Comparison of ENCODE assay signal across 13 mouse cellular contexts in the genomic region with DNA sequence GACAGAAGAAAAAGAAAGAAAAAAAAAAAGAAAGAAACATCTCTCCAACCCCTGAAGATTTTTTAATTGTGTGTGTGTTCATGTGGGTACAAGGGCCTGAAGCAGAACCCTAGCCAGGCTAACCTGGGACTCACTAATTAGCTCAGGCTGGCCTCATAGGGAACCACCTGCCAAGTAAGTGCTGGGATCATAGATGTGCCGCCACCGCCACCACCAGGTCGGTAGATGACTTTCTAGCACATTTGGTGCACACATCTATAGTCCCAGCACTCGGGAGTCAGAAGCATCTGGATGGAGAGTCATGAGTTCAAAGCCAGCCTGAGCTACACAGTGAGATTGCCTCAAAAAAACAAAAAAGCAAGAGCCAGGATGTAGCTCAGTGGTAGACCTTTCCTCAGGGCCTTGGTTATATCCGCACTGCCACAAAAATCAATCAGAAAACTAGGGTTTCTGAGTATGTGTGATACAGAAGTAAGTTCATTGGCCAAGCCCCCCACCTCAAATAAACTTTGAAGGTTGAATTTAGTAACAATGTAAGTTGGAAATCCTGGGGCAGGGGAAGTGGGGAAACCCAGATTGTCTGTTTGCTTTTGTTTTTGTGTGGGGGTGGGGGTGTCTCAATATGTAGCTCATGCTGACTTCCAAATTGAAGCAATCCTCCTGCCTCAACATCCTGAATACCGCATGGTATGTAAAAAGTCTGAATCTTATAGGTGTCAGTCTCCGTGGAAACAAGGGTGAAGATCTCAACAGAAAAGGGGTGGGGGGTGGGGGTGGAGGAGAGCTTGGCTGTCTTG. TPM values are rescaled to one million over a fixed set of nuclear protein-coding genes. Genes with fewer than 3 reads are reported as not detected.
"Had no signal": no experiment of that assay in that cellular context is flagged by ENCODE, and none has a peak within 500 bp of the region (broad histone marks: within the 10 kb centered on the region; RNA-seq: fewer than 3 reads in every experiment).

No protein-coding gene starts in this region.

- H3K36me3 ChIP-seq: midbrain, embryonic 15.5 days; stomach, embryonic 15.5 days had no signal

- H3K9ac ChIP-seq: limb, embryonic 15.5 days; liver, embryonic 12.5 days; midbrain, embryonic 15.5 days; stomach, embryonic 15.5 days had no signal

- H3K4me3 ChIP-seq: limb, embryonic 15.5 days; liver, embryonic 12.5 days; midbrain, embryonic 15.5 days; stomach, embryonic 15.5 days had no signal

- ATAC-seq: liver, embryonic 12.5 days; lung, postnatal 0 days; midbrain, embryonic 15.5 days had no signal

- H3K9me3 ChIP-seq: limb, embryonic 15.5 days; liver, embryonic 12.5 days; midbrain, embryonic 15.5 days; stomach, embryonic 15.5 days had no signal

- H3K27ac ChIP-seq: limb, embryonic 15.5 days; liver, embryonic 12.5 days; midbrain, embryonic 15.5 days; stomach, embryonic 15.5 days had no signal

- H3K4me2 ChIP-seq: limb, embryonic 15.5 days; liver, embryonic 12.5 days; midbrain, embryonic 15.5 days; stomach, embryonic 15.5 days had no signal

- DNase-seq: kidney, adult 18-20 months; kidney, postnatal 10 days; lung, adult 2 months; lung, postnatal 36 days; right cerebral cortex, postnatal 14 days; thymus, postnatal 4 days had no signal

RNA-seq across cellular contexts. Expression of gene Hsf4, which starts 12.1 kb away (rescaled TPM):
- polyA plus RNA-seq: kidney, embryonic 14.5 days; limb, embryonic 11.5 days; liver, embryonic 12.5 days had no signal
